Mouse (Mus musculus): Measurements from ENCODE around the gene Sync.

- TF ChIP-seq CTCF (IDR thresholded peaks at IDR 0.05) (no peak), POLR2A (IDR thresholded peaks at IDR 0.05; ENCODE audit: insufficient read depth, low read depth, low read length) (no peak), EP300 (IDR thresholded peaks at IDR 0.05; ENCODE audit: insufficient read depth, low read depth, low read length) (no peak)
These were observed 33.5 kb downstream of the Sync start for GRCm38 (mm10) chr4:129320876-129321275.

Data from heart, adult 2 months (tissue).